Mouse (Mus musculus) cerebellum, postnatal 25 days (tissue): ENCODE data around the gene Kcnk2.
"Not testable (repeated sequence)": the region's sequence is repeated elsewhere in the genome, so short reads cannot be mapped to it uniquely, and the experiment has no call there.

Experiments used
- DNase-seq, 2 experiments: peaks; one replicate each; pipeline ENCODE4 v3.0.0; 2021; ENCODE audit warnings: mixed read lengths in 2 of 2

Gene Kcnk2

GRCm38 (mm10) chr1:189342416-189343104, 59.5 kb downstream of the Kcnk2 start:
- peak; percentile 24 to 27 for DNase-seq

- no peak for DNase-seq
Measured at GRCm38 (mm10) chr1:189341381-189341917, 60.6 kb downstream of the Kcnk2 start.

- no peak for DNase-seq
Measured at GRCm38 (mm10) chr1:189315896-189316295, 86.2 kb downstream of the Kcnk2 start.

GRCm38 (mm10) chr1:189314495-189314894, 87.6 kb downstream of the Kcnk2 start:
- no peak for DNase-seq

GRCm38 (mm10) chr1:189313750-189314149, 88.3 kb downstream of the Kcnk2 start:
- no peak for DNase-seq

- no peak for DNase-seq
Measured at GRCm38 (mm10) chr1:189310145-189310544, 91.9 kb downstream of the Kcnk2 start.

- no peak for DNase-seq
Measured at GRCm38 (mm10) chr1:189304988-189305522, 97.0 kb downstream of the Kcnk2 start.

- no peak for DNase-seq
Measured at GRCm38 (mm10) chr1:189303001-189303400, 99.1 kb downstream of the Kcnk2 start.

GRCm38 (mm10) chr1:189293679-189294406, 108.2 kb downstream of the Kcnk2 start:
- no peak for DNase-seq

GRCm38 (mm10) chr1:189290885-189291284, 111.2 kb downstream of the Kcnk2 start:
- DNase-seq = no peak

GRCm38 (mm10) chr1:189288948-189289347, 113.1 kb downstream of the Kcnk2 start:
- DNase-seq = no peak

GRCm38 (mm10) chr1:189272281-189272680, 129.8 kb downstream of the Kcnk2 start:
- DNase-seq = no peak

GRCm38 (mm10) chr1:189253631-189254030, 148.4 kb downstream of the Kcnk2 start:
- no peak for DNase-seq

- peak in 1 of 2 experiments; percentile 17 for DNase-seq
Measured at GRCm38 (mm10) chr1:189253207-189253606, 148.9 kb downstream of the Kcnk2 start.

- not testable (repeated sequence) for DNase-seq
Measured at GRCm38 (mm10) chr1:189243206-189243605, 158.9 kb downstream of the Kcnk2 start.

GRCm38 (mm10) chr1:189235261-189235660, 166.8 kb downstream of the Kcnk2 start:
- DNase-seq = no peak

GRCm38 (mm10) chr1:189232829-189233228, 169.2 kb downstream of the Kcnk2 start:
- no peak for DNase-seq

- DNase-seq = peak; percentile 27 to 36
Measured at GRCm38 (mm10) chr1:189228222-189229084, 173.6 kb downstream of the Kcnk2 start.

- no peak for DNase-seq
Measured at GRCm38 (mm10) chr1:189227479-189227878, 174.6 kb downstream of the Kcnk2 start.

- peak; percentile 27 to 45 for DNase-seq
Measured at GRCm38 (mm10) chr1:189219051-189219450, 183.0 kb downstream of the Kcnk2 start.

GRCm38 (mm10) chr1:189217751-189218564, 184.1 kb downstream of the Kcnk2 start:
- DNase-seq = peak; percentile 65 to 73

GRCm38 (mm10) chr1:189215131-189215530, 186.9 kb downstream of the Kcnk2 start:
- no peak for DNase-seq
